Mouse (Mus musculus) cerebellum, postnatal 14 days (tissue): ENCODE measurements around the gene Aqp11.

Experiments
- DNase-seq, 2 experiments: peaks; one replicate each; pipeline ENCODE4 v3.0.0; 2021; ENCODE audit warnings: mixed read lengths in 2 of 2

Gene Aqp11

GRCm38 (mm10) chr7:97737638-97738456 lies at the start of gene Aqp11:
Aqp11 (minus strand) TSS chr7:97738289.
- peak; percentile 81 to 86 for DNase-seq

GRCm38 (mm10) chr7:97783523-97783922 lies 45.4 kb upstream of the Aqp11 start:
- no peak for DNase-seq

- DNase-seq = no peak
These were observed 43.4 kb upstream of the Aqp11 start for GRCm38 (mm10) chr7:97781496-97781895.

GRCm38 (mm10) chr7:97780815-97781214 lies 42.7 kb upstream of the Aqp11 start:
- DNase-seq = no peak

GRCm38 (mm10) chr7:97780222-97780621 lies 42.1 kb upstream of the Aqp11 start:
- DNase-seq = no peak

- DNase-seq = no peak
These were observed 39.1 kb upstream of the Aqp11 start for GRCm38 (mm10) chr7:97777191-97777590.

- no peak for DNase-seq
These were observed 37.8 kb upstream of the Aqp11 start for GRCm38 (mm10) chr7:97775923-97776322.

GRCm38 (mm10) chr7:97775380-97775779 lies 37.3 kb upstream of the Aqp11 start:
- DNase-seq = no peak

- DNase-seq = peak; percentile 37 to 62
These were observed 32.9 kb upstream of the Aqp11 start for GRCm38 (mm10) chr7:97770841-97771620.

GRCm38 (mm10) chr7:97769020-97769419 lies 30.9 kb upstream of the Aqp11 start:
- DNase-seq = no peak

GRCm38 (mm10) chr7:97767841-97768240 lies 29.8 kb upstream of the Aqp11 start:
- peak; percentile 38 to 42 for DNase-seq

- DNase-seq = no peak
These were observed 28.5 kb upstream of the Aqp11 start for GRCm38 (mm10) chr7:97766406-97767166.

GRCm38 (mm10) chr7:97765963-97766347 lies 27.9 kb upstream of the Aqp11 start:
- DNase-seq = no peak

GRCm38 (mm10) chr7:97765181-97765962 lies 27.3 kb upstream of the Aqp11 start:
- no peak for DNase-seq

GRCm38 (mm10) chr7:97764591-97764990 lies 26.5 kb upstream of the Aqp11 start:
- no peak for DNase-seq

GRCm38 (mm10) chr7:97756967-97757881 lies 19.1 kb upstream of the Aqp11 start:
- DNase-seq = peak; percentile 45 to 57

- no peak for DNase-seq
These were observed 11.4 kb upstream of the Aqp11 start for GRCm38 (mm10) chr7:97749207-97750190.

- no peak for DNase-seq
These were observed 10.6 kb upstream of the Aqp11 start for GRCm38 (mm10) chr7:97748527-97749206.

- DNase-seq = peak; percentile 91 to 92
These were observed 9.9 kb upstream of the Aqp11 start for GRCm38 (mm10) chr7:97747787-97748497.
